Mouse (Mus musculus) liver, embryonic 11.5 days (tissue): Measurements from ENCODE around the gene Gm21812. TPM values are rescaled to one million over a fixed set of nuclear protein-coding genes. Genes with fewer than 3 reads are reported as not detected.
"Not testable (repeated sequence)": the region's sequence is repeated elsewhere in the genome, so short reads cannot be mapped to it uniquely, and the experiment has no call there.

Source experiments
- ATAC-seq: fragments of 200-750 bp; cut with Nextera tagmentation; replicated peaks from 2 replicates; pipeline ENCODE4 v1.8.0; 2017; ENCODE audit warnings: moderate number of reproducible peaks, mild to moderate bottlenecking, moderate TSS enrichment, moderate library complexity; ENCODE audit not compliant: low FRiP score
- DNase-seq: peaks from one replicate; pipeline ENCODE4 v3.0.0-alpha.2; 2017; ENCODE audit warnings: low spot score
- H3K27ac ChIP-seq: fragments of 300-500 bp; sonication (generic); 2 replicates; pipeline ENCODE4 v1.5.1; 2014; ENCODE audit warnings: mild to moderate bottlenecking, low read depth, low read length, control low read depth
- H3K27me3 ChIP-seq: fragments of 300-500 bp; sonication (generic); replicated peaks from 2 replicates; pipeline ENCODE4 v1.6.1; 2014; ENCODE audit warnings: low read length, mixed read lengths; ENCODE audit not compliant: control insufficient read depth, insufficient read depth
- H3K36me3 ChIP-seq: fragments of 300-500 bp; sonication (generic); 2 replicates; pipeline ENCODE4 v1.6.1; 2014; ENCODE audit warnings: mild to moderate bottlenecking, low read length, moderate library complexity, mixed read lengths; ENCODE audit not compliant: control insufficient read depth, insufficient read depth
- H3K4me1 ChIP-seq: fragments of 300-500 bp; sonication (generic); replicated peaks from 2 replicates; pipeline ENCODE4 v1.6.1; 2014; ENCODE audit warnings: low read length, mixed read lengths; ENCODE audit not compliant: control insufficient read depth, insufficient read depth
- H3K4me2 ChIP-seq: fragments of 300-500 bp; sonication (generic); 2 replicates; pipeline ENCODE4 v1.6.1; 2014; ENCODE audit warnings: mild to moderate bottlenecking, control low read depth, moderate library complexity
- H3K4me3 ChIP-seq: fragments of 300-500 bp; sonication (generic); 2 replicates; pipeline ENCODE4 v1.5.1; 2014; ENCODE audit warnings: low read depth, low read length, control low read depth
- H3K9ac ChIP-seq: fragments of 300-500 bp; sonication (generic); 2 replicates; pipeline ENCODE4 v1.6.1; 2014; ENCODE audit warnings: low read depth, low read length, control low read depth
- H3K9me3 ChIP-seq: fragments of 300-500 bp; sonication (generic); 2 replicates; pipeline ENCODE4 v1.6.1; 2016; ENCODE audit warnings: low read length, inconsistent platforms, mixed read lengths; ENCODE audit not compliant: control insufficient read depth
- WGBS: fragments of 180-500 bp; shearing (Covaris S2); extraction: QIAGEN DNeasy Blood & Tissue Kit; methylation state at CpG from one replicate; pipeline ENCODE4 v1.1.7; 2014; 5-methylcytosine and 5-hydroxymethylcytosine counted together
- polyA plus RNA-seq: library from polyadenylated mRNA; unstranded; fragments of >200 nt; fragmentation: Nextera tagmentation; extraction: Ambion mirVana; gene quantifications from 2 replicates; pipeline ENCODE4 v1.2.1, GENCODE M21; 2014

The Gm21812 gene
- polyA plus RNA-seq = not detected in 2 replicates

DNA sequence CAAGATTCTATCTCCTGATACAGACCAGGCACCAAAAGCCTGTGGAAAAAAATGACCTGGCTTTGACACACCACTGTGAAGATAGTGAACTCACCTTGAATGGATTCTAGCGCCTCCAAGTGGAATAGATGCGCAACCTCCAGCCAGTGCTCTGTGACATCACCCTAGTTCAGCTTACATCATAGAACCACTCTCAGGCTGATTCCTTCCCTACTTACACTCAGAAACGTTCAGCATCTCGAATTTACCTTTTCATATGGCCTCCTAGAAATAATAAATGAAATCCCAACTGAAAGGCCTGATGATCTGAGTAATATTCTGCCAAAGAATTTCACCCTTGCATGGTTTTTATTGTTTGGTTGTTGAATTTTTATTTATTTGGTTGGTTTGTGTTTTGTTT is at the start of gene Gm21812:
Gene Gm21812, minus strand, starts transcription at position 101 of the 400 bp plus-strand sequence.
- H3K27ac ChIP-seq, H3K4me2 ChIP-seq, DNase-seq, H3K4me1 ChIP-seq, H3K27me3 ChIP-seq, H3K9me3 ChIP-seq, H3K9ac ChIP-seq, H3K4me3 ChIP-seq, ATAC-seq, H3K36me3 ChIP-seq: not testable (repeated sequence)
- no CpG with 5 or more reads among the region's 4 CpGs for WGBS

Other genes with a start within 250 kb of the Gm21812 start
- gene Gm21292, start 213.3 kb downstream of the Gm21812 start, polyA plus RNA-seq = not detected in 2 replicates
- gene Gm21721, start 145.0 kb downstream of the Gm21812 start, polyA plus RNA-seq = not detected in 2 replicates
- gene Gm21874, start 69.0 kb upstream of the Gm21812 start, polyA plus RNA-seq = not detected in 2 replicates